Mouse (Mus musculus) cerebellum, adult 2 months (tissue): ENCODE measurements at regions not wholly inside any gene's neighbourhood (a gene's known extent, or its start where the extent isn't known, plus 50 kb on each side); places are given as distances from the start of the nearest gene placed in this dataset.

Source experiments
- DNase-seq, 2 experiments: peaks; one replicate each; pipeline ENCODE4 v3.0.0; 2021
- H3K27ac ChIP-seq: fragments of 200-500 bp; 2 replicates; pipeline ENCODE4 v1.5.1; 2012; ENCODE audit warnings: low read length, control low read depth, inconsistent platforms; ENCODE audit not compliant: insufficient read depth
- H3K27me3 ChIP-seq: fragments of 200-500 bp; 2 replicates; pipeline ENCODE4 v1.6.1; 2012; ENCODE audit warnings: inconsistent platforms, mild to moderate bottlenecking, low read length, moderate library complexity; ENCODE audit not compliant: control insufficient read depth, insufficient read depth
- H3K4me1 ChIP-seq: fragments of 200-500 bp; 2 replicates; pipeline ENCODE4 v1.6.1; 2011; ENCODE audit warnings: low read length; ENCODE audit not compliant: control insufficient read depth, insufficient read depth
- H3K4me3 ChIP-seq: fragments of 200-500 bp; replicated peaks from 2 replicates; pipeline ENCODE3; 2011; ENCODE audit warnings: mild to moderate bottlenecking, low read depth, low read length, control low read depth; ENCODE audit not compliant: insufficient read depth
- CTCF ChIP-seq: fragments of 200-500 bp; IDR thresholded peaks from 2 replicates; pipeline ENCODE4 v1.5.1; 2011; ENCODE audit warnings: low read depth, mild to moderate bottlenecking, control low read depth, low read length, moderate library complexity, borderline replicate concordance; ENCODE audit not compliant: insufficient read depth
- POLR2A ChIP-seq: fragments of 200-500 bp; IDR thresholded peaks from 2 replicates; pipeline ENCODE4 v1.6.1; 2011; ENCODE audit warnings: low read length, control low read depth, borderline replicate concordance; ENCODE audit not compliant: insufficient read depth
- WGBS: fragments of 180-500 bp; shearing (Covaris S2); methylation state at CpG from one replicate; pipeline ENCODE4 v1.1.7; 2018; 5-methylcytosine and 5-hydroxymethylcytosine counted together

GRCm38 (mm10) chrX:136321692-136322091, 51.6 kb downstream of the Bex3 start:
- no peaks in the 10 kb centered on the region for H3K27me3 ChIP-seq
- no peaks in the 10 kb centered on the region for H3K4me1 ChIP-seq
- 4% methylated on average over 3 of the region's 3 CpGs for WGBS
- H3K27ac ChIP-seq: no peak overlapping the region
- peak; percentile 37 to 45 for DNase-seq
- no peak overlapping the region for H3K4me3 ChIP-seq
- no peak for TF ChIP-seq POLR2A
- 0 out of 2 replicates have a peak, but pooled peaks have one; percentile 2 for TF ChIP-seq CTCF

GRCm38 (mm10) chrX:136365809-136366208, 95.8 kb downstream of the Bex3 start:
- no peaks in the 10 kb centered on the region for H3K4me1 ChIP-seq
- no peak overlapping the region for H3K27ac ChIP-seq
- no peak for DNase-seq
- no peaks in the 10 kb centered on the region for H3K27me3 ChIP-seq
- TF ChIP-seq POLR2A (no peak), CTCF (no peak)
- WGBS: 46% methylated on average over 2 of the region's 2 CpGs
- H3K4me3 ChIP-seq: no peak overlapping the region
